Mouse (Mus musculus): Measurements from ENCODE around the gene Ifrd1. TPM values are rescaled to one million over a fixed set of nuclear protein-coding genes. Genes with fewer than 3 reads are reported as not detected.
A peak's percentile ranks its signal among the peaks of the same experiment; 100 is the strongest.
"Not testable (repeated sequence)": the region's sequence is repeated elsewhere in the genome, so short reads cannot be mapped to it uniquely, and the experiment has no call there.

Gene Ifrd1
- total and polyA plus RNA-seq, 3 experiments = 14.1 to 87.6 (median 85.1) TPM

GRCm38 (mm10) chr12:40197511-40197910 lies 50.8 kb downstream of the Ifrd1 start:
- no peak for TF ChIP-seq POLR2A (IDR thresholded peaks at IDR 0.05; ENCODE audit: insufficient read depth, low read depth, low read length)
- 0 out of 2 replicates have a peak, but pooled peaks have one; percentile 40 for TF ChIP-seq EP300 (IDR thresholded peaks at IDR 0.05; ENCODE audit: insufficient read depth, low read depth, low read length)
- TF ChIP-seq CTCF (IDR thresholded peaks at IDR 0.05) = no peak
- intact Hi-C loops (cut with DNase I) = loop anchor here (10.0 kb wide), 1 partner anchor 487 kb away; no protein-coding TSS in a partner anchor
- Histone ChIP-seq H3K4me3 (no peak overlapping the region), H3K9ac (ENCODE audit: low read depth, low read length) (no peak overlapping the region), H3K36me3 (ENCODE audit: control insufficient read depth, insufficient read depth, low read length) (peaks cover 9% of the 10 kb centered on the region), H3K27ac (peak overlapping the region; percentile 33), H3K79me2 (replicated peaks; ENCODE audit: control insufficient read depth, insufficient read depth, low read length) (no peaks in the 10 kb centered on the region), H3K4me1 (ENCODE audit: control insufficient read depth, insufficient read depth, low read length) (no peaks in the 10 kb centered on the region), H3K27me3 (ENCODE audit: control insufficient read depth, insufficient read depth, low read length) (no peaks in the 10 kb centered on the region)
- DNase-seq = peak in 1 of 2 experiments; percentile 34

DNA sequence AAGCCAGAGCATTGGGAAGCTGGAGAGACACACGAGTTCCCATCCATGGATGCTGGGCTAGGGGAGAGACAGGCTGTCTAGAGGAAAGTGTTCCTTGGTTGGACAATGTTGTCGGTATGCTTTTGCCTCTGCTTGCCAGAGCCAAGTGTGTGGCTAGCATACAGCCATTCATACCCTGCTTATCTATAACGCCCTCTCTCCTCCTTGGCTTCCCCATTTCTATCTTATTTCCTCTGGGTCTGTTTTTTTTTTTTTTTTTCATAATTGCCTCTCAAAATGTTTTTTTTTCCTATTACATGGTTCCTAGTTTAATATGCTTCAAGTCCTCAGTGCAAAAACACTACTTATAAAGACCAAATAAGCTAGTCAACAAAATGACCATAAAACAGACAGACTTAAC lies 62.8 kb downstream of the Ifrd1 start:
- H3K9ac ChIP-seq (ENCODE audit: low read depth, low read length) = no peak overlapping the region
- no peaks in the 10 kb centered on the region for H3K27me3 ChIP-seq (ENCODE audit: control insufficient read depth, insufficient read depth, low read length)
- WGBS = 45% methylated on average over 3 of the region's 3 CpGs
- H3K79me2 ChIP-seq (replicated peaks; ENCODE audit: control insufficient read depth, insufficient read depth, low read length) = no peaks in the 10 kb centered on the region
- TF ChIP-seq POLR2A (IDR thresholded peaks at IDR 0.05; ENCODE audit: insufficient read depth, low read depth, low read length) (no peak), EP300 (IDR thresholded peaks at IDR 0.05; ENCODE audit: insufficient read depth, low read depth, low read length) (no peak), CTCF (IDR thresholded peaks at IDR 0.05) (no peak)
- no peak overlapping the region for H3K27ac ChIP-seq
- intact Hi-C loops (cut with DNase I) = no loop called here
- H3K4me1 ChIP-seq (ENCODE audit: control insufficient read depth, insufficient read depth, low read length) = no peaks in the 10 kb centered on the region
- H3K36me3 ChIP-seq (ENCODE audit: control insufficient read depth, insufficient read depth, low read length) = no peaks in the 10 kb centered on the region
- H3K4me3 ChIP-seq = no peak overlapping the region
- DNase-seq = no peak

DNA sequence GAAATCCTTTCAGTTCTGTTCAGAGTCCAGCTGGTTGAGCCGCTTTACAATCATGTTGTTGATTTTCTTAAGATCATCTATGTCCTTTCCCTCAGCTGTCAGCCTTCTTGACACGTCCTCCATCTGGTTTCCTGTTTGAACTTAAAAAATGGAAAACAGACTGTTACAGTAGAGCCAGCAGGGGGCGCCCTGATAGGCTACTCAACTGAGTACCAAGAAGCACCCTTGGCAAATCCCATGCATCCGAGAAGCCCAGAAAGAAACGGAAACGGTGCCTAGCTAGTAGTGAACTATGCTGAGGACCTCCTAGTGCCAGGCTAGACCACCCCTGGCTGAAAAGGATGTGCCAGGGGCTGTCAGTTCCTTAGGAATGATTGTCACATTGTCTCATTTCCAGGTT lies 71.2 kb downstream of the Ifrd1 start:
- no peaks in the 10 kb centered on the region for H3K36me3 ChIP-seq (ENCODE audit: control insufficient read depth, insufficient read depth, low read length)
- no peaks in the 10 kb centered on the region for H3K27me3 ChIP-seq (ENCODE audit: control insufficient read depth, insufficient read depth, low read length)
- peak; percentile 82 for TF ChIP-seq CTCF (IDR thresholded peaks at IDR 0.05)
- no peak for TF ChIP-seq EP300 (IDR thresholded peaks at IDR 0.05; ENCODE audit: insufficient read depth, low read depth, low read length)
- no peak overlapping the region for H3K9ac ChIP-seq (ENCODE audit: low read depth, low read length)
- H3K27ac ChIP-seq = no peak overlapping the region
- no peak overlapping the region for H3K4me3 ChIP-seq
- DNase-seq = peak; percentile 29 to 33
- 36% methylated on average over 6 of the region's 6 CpGs for WGBS
- H3K79me2 ChIP-seq (replicated peaks; ENCODE audit: control insufficient read depth, insufficient read depth, low read length) = no peaks in the 10 kb centered on the region
- intact Hi-C loops (cut with DNase I) = loop anchor here (1.0 kb wide), 1 partner anchor 23 kb away; no protein-coding TSS in a partner anchor
- H3K4me1 ChIP-seq (ENCODE audit: control insufficient read depth, insufficient read depth, low read length) = no peaks in the 10 kb centered on the region; the same call in 1 of the 2 replicates

DNA sequence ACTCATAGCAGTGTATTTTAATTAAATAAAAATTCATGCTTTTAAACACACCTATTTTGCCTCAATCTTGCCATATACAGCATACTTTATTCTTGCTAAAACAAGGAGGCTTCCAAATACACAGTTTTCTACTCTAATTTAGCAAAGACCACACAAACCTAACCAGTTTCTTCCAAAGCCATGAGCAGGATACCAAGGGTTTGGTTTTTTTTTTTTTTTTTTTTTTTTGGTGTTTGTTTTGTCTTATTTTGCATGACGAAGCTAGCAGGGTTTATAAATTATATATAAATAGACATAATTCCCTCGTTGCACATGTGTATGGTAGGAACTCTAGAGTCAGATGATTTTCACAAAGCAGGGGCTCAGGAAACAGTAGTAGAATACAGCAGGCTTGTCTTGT lies 72.1 kb downstream of the Ifrd1 start:
- intact Hi-C loops (cut with DNase I) = no loop called here
- DNase-seq = no peak
- Histone ChIP-seq H3K79me2 (replicated peaks; ENCODE audit: control insufficient read depth, insufficient read depth, low read length) (no peaks in the 10 kb centered on the region), H3K4me1 (ENCODE audit: control insufficient read depth, insufficient read depth, low read length) (no peaks in the 10 kb centered on the region; the same call in 1 of the 2 replicates), H3K27ac (no peak overlapping the region), H3K4me3 (no peak overlapping the region), H3K36me3 (ENCODE audit: control insufficient read depth, insufficient read depth, low read length) (no peaks in the 10 kb centered on the region), H3K9ac (ENCODE audit: low read depth, low read length) (no peak overlapping the region), H3K27me3 (ENCODE audit: control insufficient read depth, insufficient read depth, low read length) (no peaks in the 10 kb centered on the region)
- TF ChIP-seq CTCF (IDR thresholded peaks at IDR 0.05) (no peak), EP300 (IDR thresholded peaks at IDR 0.05; ENCODE audit: insufficient read depth, low read depth, low read length) (no peak), POLR2A (IDR thresholded peaks at IDR 0.05; ENCODE audit: insufficient read depth, low read depth, low read length) (no peak)
- 64% methylated on average over 2 of the region's 2 CpGs for WGBS

GRCm38 (mm10) chr12:40175171-40175570 lies 73.1 kb downstream of the Ifrd1 start:
- H3K27me3 ChIP-seq (ENCODE audit: control insufficient read depth, insufficient read depth, low read length); intact Hi-C loops (cut with DNase I); H3K9ac ChIP-seq (ENCODE audit: low read depth, low read length); DNase-seq; H3K4me1 ChIP-seq (ENCODE audit: control insufficient read depth, insufficient read depth, low read length); H3K4me3 ChIP-seq; H3K79me2 ChIP-seq (replicated peaks; ENCODE audit: control insufficient read depth, insufficient read depth, low read length); H3K27ac ChIP-seq; H3K36me3 ChIP-seq (ENCODE audit: control insufficient read depth, insufficient read depth, low read length): not testable (repeated sequence)
- whole genome bisulfite sequencing = 13% methylated on average over 1 of the region's 1 CpGs

DNA sequence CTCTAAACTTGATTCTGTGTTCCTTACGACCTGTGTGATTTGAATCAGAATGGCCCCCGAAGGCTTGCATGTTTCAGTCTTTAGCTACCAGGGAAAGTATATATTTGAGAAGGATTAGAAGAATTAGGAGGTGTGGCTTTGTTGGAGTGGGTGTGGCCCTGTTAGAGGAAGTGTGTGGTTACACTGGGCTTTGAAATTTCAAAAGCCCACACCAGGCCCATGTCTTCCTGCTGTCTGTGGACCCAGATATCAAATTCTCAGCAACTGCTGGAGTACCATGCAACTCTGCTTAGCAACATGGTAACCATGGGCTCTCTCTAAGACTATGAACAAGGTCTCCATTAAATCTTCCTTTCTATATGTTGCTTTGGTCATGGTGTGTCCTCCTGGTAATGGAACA lies 76.7 kb downstream of the Ifrd1 start:
- TF ChIP-seq POLR2A (IDR thresholded peaks at IDR 0.05; ENCODE audit: insufficient read depth, low read depth, low read length) = no peak
- no peak for TF ChIP-seq CTCF (IDR thresholded peaks at IDR 0.05)
- no peak for TF ChIP-seq EP300 (IDR thresholded peaks at IDR 0.05; ENCODE audit: insufficient read depth, low read depth, low read length)
- H3K79me2 ChIP-seq (replicated peaks; ENCODE audit: control insufficient read depth, insufficient read depth, low read length) = no peaks in the 10 kb centered on the region
- H3K27me3 ChIP-seq (ENCODE audit: control insufficient read depth, insufficient read depth, low read length) = no peaks in the 10 kb centered on the region
- WGBS = 91% methylated on average over 2 of the region's 2 CpGs
- no peaks in the 10 kb centered on the region for H3K4me1 ChIP-seq (ENCODE audit: control insufficient read depth, insufficient read depth, low read length)
- H3K4me3 ChIP-seq = no peak overlapping the region
- H3K36me3 ChIP-seq (ENCODE audit: control insufficient read depth, insufficient read depth, low read length) = no peaks in the 10 kb centered on the region
- DNase-seq = no peak
- H3K9ac ChIP-seq (ENCODE audit: low read depth, low read length) = no peak overlapping the region
- intact Hi-C loops (cut with DNase I) = no loop called here
- no peak overlapping the region for H3K27ac ChIP-seq

Measured in heart, adult 2 months (tissue).